Mouse (Mus musculus) heart, embryonic 15.5 days (tissue): ENCODE measurements around the gene Rnf121. TPM values are rescaled to one million over a fixed set of nuclear protein-coding genes. Genes with fewer than 3 reads are reported as not detected.
A peak's percentile ranks its signal among the peaks of the same experiment; 100 is the strongest.

Experiments used
- ATAC-seq: fragments of 200-750 bp; cut with Nextera tagmentation; replicated peaks from 2 replicates; pipeline ENCODE4 v1.8.0; 2017; ENCODE audit warnings: low read depth, moderate TSS enrichment; ENCODE audit not compliant: insufficient number of reproducible peaks, insufficient read depth, low FRiP score
- H3K27ac ChIP-seq: fragments of 300-500 bp; sonication (generic); 2 replicates; pipeline ENCODE4 v1.5.1; 2015; ENCODE audit warnings: mild to moderate bottlenecking, inconsistent platforms
- H3K27me3 ChIP-seq: fragments of 300-500 bp; sonication (generic); 2 replicates; pipeline ENCODE4 v1.6.1; 2015; ENCODE audit warnings: inconsistent platforms
- H3K36me3 ChIP-seq: fragments of 300-500 bp; sonication (generic); 2 replicates; pipeline ENCODE4 v1.6.1; 2015; ENCODE audit warnings: mild to moderate bottlenecking, inconsistent platforms
- H3K4me1 ChIP-seq: fragments of 300-500 bp; sonication (generic); replicated peaks from 2 replicates; pipeline ENCODE4 v1.6.1; 2015; ENCODE audit warnings: inconsistent platforms
- H3K4me2 ChIP-seq: fragments of 300-500 bp; sonication (generic); 2 replicates; pipeline ENCODE4 v1.6.1; 2015; ENCODE audit warnings: inconsistent platforms, mild to moderate bottlenecking, moderate library complexity
- H3K4me3 ChIP-seq: fragments of 300-500 bp; sonication (generic); 2 replicates; pipeline ENCODE4 v1.5.1; 2015; ENCODE audit warnings: mild to moderate bottlenecking, inconsistent platforms
- H3K9ac ChIP-seq: fragments of 300-500 bp; sonication (generic); 2 replicates; pipeline ENCODE4 v1.6.1; 2015; ENCODE audit warnings: mild to moderate bottlenecking, inconsistent platforms
- H3K9me3 ChIP-seq: fragments of 300-500 bp; sonication (generic); replicated peaks from 2 replicates; pipeline ENCODE4 v1.6.1; 2016; ENCODE audit warnings: inconsistent platforms
- WGBS: fragments of 180-500 bp; shearing (Covaris S2); methylation state at CpG from one replicate; pipeline ENCODE4 v1.1.7; 2015; ENCODE audit warnings: mixed read lengths; 5-methylcytosine and 5-hydroxymethylcytosine counted together
- polyA plus RNA-seq: library from polyadenylated mRNA; unstranded; fragments of >200 nt; fragmentation: Nextera tagmentation; extraction: Ambion mirVana; gene quantifications from 2 replicates; pipeline ENCODE4 v1.2.1, GENCODE M21; 2015

The Rnf121 gene
- polyA plus RNA-seq, 1 experiment from 2014 or later, result 15.0 TPM

GRCm38 (mm10) chr7:101998194-101998927 is 66.9 kb downstream of the Rnf121 start:
- peaks cover 94% of the 10 kb centered on the region for H3K36me3 ChIP-seq
- no peak overlapping the region for H3K4me2 ChIP-seq
- WGBS, result 49% methylated on average over 14 of the region's 14 CpGs
- H3K4me3 ChIP-seq, result no peak overlapping the region
- H3K27me3 ChIP-seq, result no peaks in the 10 kb centered on the region
- H3K27ac ChIP-seq, result peak overlapping the region; percentile 41
- H3K9ac ChIP-seq, result no peak overlapping the region
- peak; percentile 53 for ATAC-seq
- H3K9me3 ChIP-seq, result no peaks in the 10 kb centered on the region
- 0 out of 2 replicates have a peak, but pooled peaks cover 4% of the 10 kb centered on the region for H3K4me1 ChIP-seq

GRCm38 (mm10) chr7:101994241-101994640 is 71.0 kb downstream of the Rnf121 start:
- Histone ChIP-seq H3K36me3 (peaks cover 93% of the 10 kb centered on the region), H3K4me3 (no peak overlapping the region), H3K4me2 (no peak overlapping the region), H3K9ac (no peak overlapping the region), H3K4me1 (0 out of 2 replicates have a peak, but pooled peaks cover 4% of the 10 kb centered on the region), H3K9me3 (no peaks in the 10 kb centered on the region), H3K27me3 (no peaks in the 10 kb centered on the region), H3K27ac (no peak overlapping the region)
- WGBS, result 89% methylated on average over 3 of the region's 3 CpGs
- no peak for ATAC-seq

GRCm38 (mm10) chr7:101985081-101985480 is 80.2 kb downstream of the Rnf121 start:
- H3K27ac ChIP-seq, result no peak overlapping the region
- H3K9ac ChIP-seq, result no peak overlapping the region
- no peak overlapping the region for H3K4me2 ChIP-seq
- H3K9me3 ChIP-seq, result no peaks in the 10 kb centered on the region
- H3K36me3 ChIP-seq, result peaks cover 43% of the 10 kb centered on the region
- H3K4me1 ChIP-seq, result no peaks in the 10 kb centered on the region
- WGBS, result 95% methylated on average over 3 of the region's 3 CpGs
- no peak for ATAC-seq
- no peaks in the 10 kb centered on the region for H3K27me3 ChIP-seq
- no peak overlapping the region for H3K4me3 ChIP-seq

GRCm38 (mm10) chr7:101982735-101983134 is 82.5 kb downstream of the Rnf121 start:
- Histone ChIP-seq H3K9ac (no peak overlapping the region), H3K4me3 (no peak overlapping the region), H3K27ac (no peak overlapping the region), H3K9me3 (no peaks in the 10 kb centered on the region), H3K4me2 (no peak overlapping the region), H3K27me3 (no peaks in the 10 kb centered on the region), H3K36me3 (peaks cover 25% of the 10 kb centered on the region; the same call in 1 of the 2 replicates), H3K4me1 (no peaks in the 10 kb centered on the region)
- WGBS, result 86% methylated on average over 1 of the region's 1 CpGs
- no peak for ATAC-seq

GRCm38 (mm10) chr7:101974505-101974904 is 90.8 kb downstream of the Rnf121 start:
- H3K4me2 ChIP-seq, result no peak overlapping the region
- no peak overlapping the region for H3K4me3 ChIP-seq
- 0 out of 2 replicates have a peak, but pooled peaks cover 7% of the 10 kb centered on the region for H3K36me3 ChIP-seq
- peak overlapping the region; percentile 39 for H3K27ac ChIP-seq
- no peak for ATAC-seq
- H3K9me3 ChIP-seq, result no peaks in the 10 kb centered on the region
- H3K9ac ChIP-seq, result no peak overlapping the region
- peaks cover 42% of the 10 kb centered on the region for H3K4me1 ChIP-seq
- no peaks in the 10 kb centered on the region for H3K27me3 ChIP-seq
- WGBS, result 26% methylated on average over 2 of the region's 2 CpGs

GRCm38 (mm10) chr7:101973730-101974129 is 91.5 kb downstream of the Rnf121 start:
- WGBS, result 55% methylated on average over 3 of the region's 3 CpGs
- ATAC-seq, result no peak
- Histone ChIP-seq H3K4me3 (no peak overlapping the region), H3K4me2 (no peak overlapping the region), H3K36me3 (0 out of 2 replicates have a peak, but pooled peaks cover 4% of the 10 kb centered on the region), H3K9ac (no peak overlapping the region), H3K27ac (peak overlapping the region; percentile 39; the same call in 1 of the 2 replicates), H3K4me1 (peaks cover 48% of the 10 kb centered on the region), H3K9me3 (no peaks in the 10 kb centered on the region), H3K27me3 (no peaks in the 10 kb centered on the region)

- peak overlapping the region; percentile 91 for H3K4me3 ChIP-seq
- WGBS, result 38% methylated on average over 2 of the region's 2 CpGs
- H3K4me1 ChIP-seq, result peaks cover 65% of the 10 kb centered on the region
These were observed 93.5 kb downstream of the Rnf121 start for GRCm38 (mm10) chr7:101971721-101972120.

GRCm38 (mm10) chr7:101970821-101971461 is 94.3 kb downstream of the Rnf121 start:
- Histone ChIP-seq H3K9me3 (no peaks in the 10 kb centered on the region), H3K9ac (peak overlapping the region; percentile 90), H3K27ac (peak overlapping the region; percentile 100), H3K36me3 (no peaks in the 10 kb centered on the region), H3K4me1 (peaks cover 66% of the 10 kb centered on the region), H3K27me3 (no peaks in the 10 kb centered on the region), H3K4me2 (peak overlapping the region; percentile 90), H3K4me3 (peak overlapping the region; percentile 91)
- 2% methylated on average over 19 of the region's 19 CpGs for WGBS
- peak; percentile 58 for ATAC-seq

More at GRCm38 (mm10) chr7:101971721-101972120, 93.5 kb downstream of the Rnf121 start:
- peak overlapping the region; percentile 90 for H3K9ac ChIP-seq
- H3K36me3 ChIP-seq, result no peaks in the 10 kb centered on the region
- peak overlapping the region; percentile 90 for H3K4me2 ChIP-seq
- H3K27ac ChIP-seq, result peak overlapping the region; percentile 100
- no peaks in the 10 kb centered on the region for H3K9me3 ChIP-seq
- no peak for ATAC-seq
- H3K27me3 ChIP-seq, result no peaks in the 10 kb centered on the region

- 0% methylated on average over 17 of the region's 17 CpGs for WGBS
- H3K4me1 ChIP-seq, result peaks cover 69% of the 10 kb centered on the region
- ATAC-seq, result peak; percentile 75
These were observed 94.9 kb downstream of the Rnf121 start for GRCm38 (mm10) chr7:101970429-101970775.

GRCm38 (mm10) chr7:101969694-101970428 is 95.4 kb downstream of the Rnf121 start:
- Histone ChIP-seq H3K36me3 (no peaks in the 10 kb centered on the region), H3K4me1 (peaks cover 65% of the 10 kb centered on the region), H3K9ac (peak overlapping the region; percentile 90), H3K9me3 (no peaks in the 10 kb centered on the region), H3K27me3 (no peaks in the 10 kb centered on the region), H3K4me2 (peak overlapping the region; percentile 90), H3K4me3 (peak overlapping the region; percentile 91), H3K27ac (peak overlapping the region; percentile 100)
- peak; percentile 90 for ATAC-seq
- under 1% methylated on average over 53 of the region's 53 CpGs for WGBS

More at GRCm38 (mm10) chr7:101970429-101970775, 94.9 kb downstream of the Rnf121 start:
- H3K4me3 ChIP-seq, result peak overlapping the region; percentile 91
- H3K27me3 ChIP-seq, result no peaks in the 10 kb centered on the region
- peak overlapping the region; percentile 90 for H3K9ac ChIP-seq
- no peaks in the 10 kb centered on the region for H3K36me3 ChIP-seq
- no peaks in the 10 kb centered on the region for H3K9me3 ChIP-seq
- H3K27ac ChIP-seq, result peak overlapping the region; percentile 100
- H3K4me2 ChIP-seq, result peak overlapping the region; percentile 90
